Mouse (Mus musculus) midbrain, embryonic 16.5 days (tissue): ENCODE results near the gene Nptx1. TPM values are rescaled to one million over a fixed set of nuclear protein-coding genes. Genes with fewer than 3 reads are reported as not detected.

Source experiments
- ATAC-seq: fragments of 200-750 bp; cut with Nextera tagmentation; 2 replicates; pipeline ENCODE4 v1.8.0; 2017; ENCODE audit warnings: moderate TSS enrichment
- H3K27ac ChIP-seq: fragments of 300-500 bp; sonication (generic); 2 replicates; pipeline ENCODE4 v1.5.1; 2014; ENCODE audit warnings: mild to moderate bottlenecking, low read length, mixed read lengths
- H3K27me3 ChIP-seq: fragments of 300-500 bp; sonication (generic); 2 replicates; pipeline ENCODE4 v1.6.1; 2014; ENCODE audit warnings: low read depth, low read length, mixed read lengths; ENCODE audit not compliant: control insufficient read depth, insufficient read depth
- H3K36me3 ChIP-seq: fragments of 300-500 bp; sonication (generic); 2 replicates; pipeline ENCODE4 v1.6.1; 2014; ENCODE audit warnings: mild to moderate bottlenecking, low read length, moderate library complexity, mixed read lengths; ENCODE audit not compliant: control insufficient read depth, insufficient read depth
- H3K4me1 ChIP-seq: fragments of 300-500 bp; sonication (generic); 2 replicates; pipeline ENCODE4 v1.6.1; 2014; ENCODE audit warnings: mild to moderate bottlenecking, low read length, mixed read lengths; ENCODE audit not compliant: control insufficient read depth, insufficient read depth
- H3K4me2 ChIP-seq: fragments of 300-500 bp; sonication (generic); 2 replicates; pipeline ENCODE4 v1.6.1; 2014; ENCODE audit warnings: mild to moderate bottlenecking, low read length, mixed read lengths
- H3K4me3 ChIP-seq: fragments of 300-500 bp; sonication (generic); 2 replicates; pipeline ENCODE4 v1.5.1; 2014; ENCODE audit warnings: low read depth, mild to moderate bottlenecking, low read length, moderate library complexity, mixed read lengths
- H3K9ac ChIP-seq: fragments of 300-500 bp; sonication (generic); 2 replicates; pipeline ENCODE4 v1.6.1; 2014; ENCODE audit warnings: low read depth, low read length, mixed read lengths
- H3K9me3 ChIP-seq: fragments of 300-500 bp; sonication (generic); replicated peaks from 2 replicates; pipeline ENCODE4 v1.6.1; 2014; ENCODE audit warnings: mild to moderate bottlenecking, low read length, mixed read lengths; ENCODE audit not compliant: control insufficient read depth, poor library complexity, severe bottlenecking
- WGBS: fragments of 180-500 bp; shearing (Covaris S2); extraction: QIAGEN DNeasy Blood & Tissue Kit; methylation state at CpG from one replicate; pipeline ENCODE4 v1.1.7; 2014; 5-methylcytosine and 5-hydroxymethylcytosine counted together
- polyA plus RNA-seq: library from polyadenylated mRNA; unstranded; fragments of >200 nt; fragmentation: Nextera tagmentation; extraction: Ambion mirVana; gene quantifications from 2 replicates; pipeline ENCODE4 v1.2.1, GENCODE M21; 2015

Nptx1 gene
- polyA plus RNA-seq, 1 experiment from 2014 or later: 12.6 TPM

- Histone ChIP-seq H3K9ac (0 out of 2 replicates have a peak overlapping the region, but pooled peaks have one; percentile 11), H3K4me2 (peak overlapping the region; percentile 38), H3K27ac (peak overlapping the region; percentile 71), H3K36me3 (no peaks in the 10 kb centered on the region), H3K4me3 (no peak overlapping the region), H3K4me1 (peaks cover 14% of the 10 kb centered on the region), H3K27me3 (no peaks in the 10 kb centered on the region), H3K9me3 (no peaks in the 10 kb centered on the region)
- WGBS: 18% methylated on average over 10 of the region's 10 CpGs
- ATAC-seq: peak; percentile 79
Measured at GRCm38 (mm10) chr11:119565684-119566083, 18.1 kb upstream of the Nptx1 start.

GRCm38 (mm10) chr11:119565021-119565420 is 17.5 kb upstream of the Nptx1 start:
- ATAC-seq: no peak
- H3K9ac ChIP-seq: peak overlapping the region; percentile 26; the same call in 1 of the 2 replicates
- no peaks in the 10 kb centered on the region for H3K36me3 ChIP-seq
- H3K4me1 ChIP-seq: peaks cover 14% of the 10 kb centered on the region
- H3K27me3 ChIP-seq: no peaks in the 10 kb centered on the region
- H3K4me3 ChIP-seq: no peak overlapping the region
- no peak overlapping the region for H3K4me2 ChIP-seq
- no peaks in the 10 kb centered on the region for H3K9me3 ChIP-seq
- H3K27ac ChIP-seq: peak overlapping the region; percentile 71
- WGBS: 51% methylated on average over 7 of the region's 7 CpGs

GRCm38 (mm10) chr11:119564383-119564782 is 16.8 kb upstream of the Nptx1 start:
- 88% methylated on average over 10 of the region's 10 CpGs for WGBS
- no peaks in the 10 kb centered on the region for H3K27me3 ChIP-seq
- H3K9ac ChIP-seq: no peak overlapping the region
- H3K4me3 ChIP-seq: no peak overlapping the region
- H3K27ac ChIP-seq: no peak overlapping the region
- H3K36me3 ChIP-seq: no peaks in the 10 kb centered on the region
- H3K9me3 ChIP-seq: no peaks in the 10 kb centered on the region
- H3K4me1 ChIP-seq: peaks cover 16% of the 10 kb centered on the region
- no peak for ATAC-seq
- H3K4me2 ChIP-seq: no peak overlapping the region

GRCm38 (mm10) chr11:119563166-119563565 is 15.6 kb upstream of the Nptx1 start:
- no peaks in the 10 kb centered on the region for H3K36me3 ChIP-seq
- no peaks in the 10 kb centered on the region for H3K9me3 ChIP-seq
- ATAC-seq: no peak
- no peak overlapping the region for H3K27ac ChIP-seq
- H3K27me3 ChIP-seq: no peaks in the 10 kb centered on the region
- H3K4me3 ChIP-seq: no peak overlapping the region
- WGBS: 65% methylated on average over 9 of the region's 9 CpGs
- no peak overlapping the region for H3K9ac ChIP-seq
- H3K4me2 ChIP-seq: no peak overlapping the region
- H3K4me1 ChIP-seq: peaks cover 28% of the 10 kb centered on the region

- WGBS: 37% methylated on average over 6 of the region's 6 CpGs
- Histone ChIP-seq H3K27me3 (no peaks in the 10 kb centered on the region), H3K9ac (no peak overlapping the region), H3K9me3 (no peaks in the 10 kb centered on the region), H3K36me3 (no peaks in the 10 kb centered on the region), H3K4me2 (no peak overlapping the region), H3K4me3 (no peak overlapping the region), H3K4me1 (peaks cover 37% of the 10 kb centered on the region), H3K27ac (no peak overlapping the region)
- ATAC-seq: no peak
Measured at GRCm38 (mm10) chr11:119562286-119562685, 14.7 kb upstream of the Nptx1 start.

GRCm38 (mm10) chr11:119558870-119559610 is 11.5 kb upstream of the Nptx1 start:
- 2% methylated on average over 8 of the region's 9 CpGs for WGBS
- peak overlapping the region; percentile 86 for H3K27ac ChIP-seq
- H3K9ac ChIP-seq: peak overlapping the region; percentile 52
- H3K4me1 ChIP-seq: peaks cover 25% of the 10 kb centered on the region
- H3K9me3 ChIP-seq: no peaks in the 10 kb centered on the region
- H3K4me3 ChIP-seq: no peak overlapping the region
- H3K27me3 ChIP-seq: no peaks in the 10 kb centered on the region; the same call in 1 of the 2 replicates
- peak; percentile 72 for ATAC-seq
- peak overlapping the region; percentile 29 for H3K4me2 ChIP-seq
- no peaks in the 10 kb centered on the region for H3K36me3 ChIP-seq

GRCm38 (mm10) chr11:119557940-119558869 is 10.7 kb upstream of the Nptx1 start:
- Histone ChIP-seq H3K9me3 (no peaks in the 10 kb centered on the region), H3K4me2 (peak overlapping the region; percentile 29), H3K27ac (peak overlapping the region; percentile 86), H3K4me1 (peaks cover 25% of the 10 kb centered on the region), H3K36me3 (no peaks in the 10 kb centered on the region), H3K27me3 (no peaks in the 10 kb centered on the region; the same call in 1 of the 2 replicates), H3K9ac (peak overlapping the region; percentile 52), H3K4me3 (no peak overlapping the region)
- WGBS: 8% methylated on average over 17 of the region's 17 CpGs
- ATAC-seq: peak; percentile 73

- H3K4me2 ChIP-seq: no peak overlapping the region
- no peaks in the 10 kb centered on the region; the same call in 1 of the 2 replicates for H3K27me3 ChIP-seq
- no peak overlapping the region for H3K27ac ChIP-seq
- 89% methylated on average over 7 of the region's 7 CpGs for WGBS
- H3K4me3 ChIP-seq: no peak overlapping the region
- no peak overlapping the region for H3K9ac ChIP-seq
- H3K4me1 ChIP-seq: peaks cover 25% of the 10 kb centered on the region
- H3K36me3 ChIP-seq: no peaks in the 10 kb centered on the region
- no peak for ATAC-seq
- H3K9me3 ChIP-seq: no peaks in the 10 kb centered on the region
Measured at GRCm38 (mm10) chr11:119555170-119555569, 7.6 kb upstream of the Nptx1 start.
